15 mouse cellular contexts compared by ENCODE assay signal in the genomic region with DNA sequence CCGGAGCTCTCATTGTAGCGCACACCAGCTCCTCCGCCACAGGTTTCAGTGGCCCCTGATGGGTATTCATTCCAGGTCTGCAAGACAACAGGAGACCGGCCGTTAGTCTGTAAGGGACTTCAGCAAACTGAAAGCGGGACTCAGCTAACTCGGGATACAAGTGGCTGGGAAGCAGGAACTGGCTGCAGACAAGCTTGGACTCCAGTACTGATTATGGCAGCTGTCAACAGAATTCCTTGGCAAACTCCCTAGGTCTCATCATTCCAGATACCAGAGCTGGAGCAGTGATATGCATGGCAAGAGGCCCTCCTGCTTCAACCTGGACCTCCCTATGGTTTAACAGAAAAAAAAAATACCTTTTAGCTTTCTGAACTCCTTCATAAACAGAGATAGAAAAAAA. TPM values are rescaled to one million over a fixed set of nuclear protein-coding genes. Genes with fewer than 3 reads are reported as not detected.
DNase-seq lines count a peak whose midpoint lies in the region; ATAC-seq and TF ChIP-seq lines count a peak whose summit lies in the region.
"Had no signal": no experiment of that assay in that cellular context is flagged by ENCODE, and none has a peak within 500 bp of the region (broad histone marks: within the 10 kb centered on the region; RNA-seq: fewer than 3 reads in every experiment).

No protein-coding gene starts in this region.

- no peak for TF ChIP-seq CTCF in forebrain, postnatal 0 days (IDR thresholded peaks at IDR 0.05; ENCODE audit: low read depth)

- peak overlapping the region; percentile 24; the same call in 1 of the 2 replicates for H3K4me2 ChIP-seq in heart, embryonic 16.5 days (ENCODE audit: low read depth, low read length)
- H3K4me2 ChIP-seq in embryonic facial prominence, embryonic 11.5 days (ENCODE audit: low read depth, low read length) = peak overlapping the region; percentile 10; the same call in 1 of the 2 replicates
- H3K4me2 ChIP-seq in forebrain, postnatal 0 days (ENCODE audit: low read depth) = peak overlapping the region; percentile 33
- peak overlapping the region; percentile 61 for H3K4me2 ChIP-seq in midbrain, embryonic 13.5 days (replicated peaks)
- H3K4me2 ChIP-seq: kidney, embryonic 15.5 days had no signal

- H3K36me3 ChIP-seq in heart, embryonic 16.5 days (ENCODE audit: control insufficient read depth, insufficient read depth) = no peaks in the 10 kb centered on the region
- H3K36me3 ChIP-seq in embryonic facial prominence, embryonic 11.5 days (replicated peaks; ENCODE audit: control insufficient read depth, insufficient read depth, low read depth, low read length) = no peaks in the 10 kb centered on the region
- no peaks in the 10 kb centered on the region for H3K36me3 ChIP-seq in forebrain, postnatal 0 days (ENCODE audit: insufficient read depth)
- H3K36me3 ChIP-seq in midbrain, embryonic 13.5 days = no peaks in the 10 kb centered on the region
- H3K36me3 ChIP-seq: kidney, embryonic 15.5 days had no signal

- H3K4me1 ChIP-seq in heart, embryonic 16.5 days (ENCODE audit: control insufficient read depth, insufficient read depth, low read length) = peaks cover 12% of the 10 kb centered on the region
- H3K4me1 ChIP-seq in embryonic facial prominence, embryonic 11.5 days (ENCODE audit: control insufficient read depth, insufficient read depth, low read length) = no peaks in the 10 kb centered on the region
- H3K4me1 ChIP-seq in forebrain, postnatal 0 days (ENCODE audit: insufficient read depth) = peaks cover 19% of the 10 kb centered on the region
- peaks cover 68% of the 10 kb centered on the region for H3K4me1 ChIP-seq in midbrain, embryonic 13.5 days (replicated peaks)

- no peak for DNase-seq in heart, postnatal 4 days
- no peak for DNase-seq in embryonic facial prominence, embryonic 11.5 days (ENCODE audit: low spot score)
- no peak for DNase-seq in forebrain, postnatal 0 days
- DNase-seq in left cerebral cortex, adult 11 months (ENCODE audit: low spot score) = no peak
- no peak for DNase-seq in T-cell, adult 2 months (ENCODE audit: low spot score)
- DNase-seq: cerebellum, postnatal 25 days had no signal

- whole genome bisulfite sequencing in heart, embryonic 16.5 days = 28% methylated on average over 7 of the region's 7 CpGs
- WGBS in embryonic facial prominence, embryonic 11.5 days = 74% methylated on average over 7 of the region's 7 CpGs
- 49% methylated on average over 7 of the region's 7 CpGs for WGBS in forebrain, postnatal 0 days
- 65% methylated on average over 7 of the region's 7 CpGs for WGBS in midbrain, embryonic 13.5 days

- 0 out of 2 replicates have a peak, but pooled peaks have one; percentile 39 for ATAC-seq in heart, embryonic 16.5 days (replicated peaks; ENCODE audit: extremely low read depth, insufficient read depth, low FRiP score)
- no peak for ATAC-seq in embryonic facial prominence, embryonic 11.5 days (replicated peaks; ENCODE audit: insufficient number of reproducible peaks, low FRiP score, low TSS enrichment, low read depth)
- no peak for ATAC-seq in forebrain, postnatal 0 days
- ATAC-seq in midbrain, embryonic 13.5 days = no peak
- ATAC-seq: CD4-positive, CD25-positive, alpha-beta regulatory T cell, adult 4 months had no signal

- peak overlapping the region; percentile 44; the same call in 1 of the 2 replicates for H3K9ac ChIP-seq in heart, embryonic 16.5 days (ENCODE audit: low read length)
- no peak overlapping the region for H3K9ac ChIP-seq in embryonic facial prominence, embryonic 11.5 days (replicated peaks; ENCODE audit: low read length)
- H3K9ac ChIP-seq in forebrain, postnatal 0 days = no peak overlapping the region
- H3K9ac ChIP-seq in midbrain, embryonic 13.5 days (replicated peaks) = peak overlapping the region; percentile 64
- H3K9ac ChIP-seq: kidney, embryonic 15.5 days; liver, embryonic 14.5 days had no signal

- H3K4me3 ChIP-seq in heart, embryonic 16.5 days (ENCODE audit: low read length) = no peak overlapping the region
- H3K4me3 ChIP-seq in embryonic facial prominence, embryonic 11.5 days (ENCODE audit: low read depth, low read length) = no peak overlapping the region
- no peak overlapping the region for H3K4me3 ChIP-seq in forebrain, postnatal 0 days (ENCODE audit: low read depth, low read length)
- peak overlapping the region; percentile 35 for H3K4me3 ChIP-seq in midbrain, embryonic 13.5 days (replicated peaks)
- H3K4me3 ChIP-seq: kidney, embryonic 15.5 days had no signal

- H3K27me3 ChIP-seq in heart, embryonic 16.5 days (ENCODE audit: control insufficient read depth, insufficient read depth, low read length) = peaks cover 5% of the 10 kb centered on the region
- no peaks in the 10 kb centered on the region for H3K27me3 ChIP-seq in embryonic facial prominence, embryonic 11.5 days (ENCODE audit: control insufficient read depth, insufficient read depth, low read length)
- no peaks in the 10 kb centered on the region for H3K27me3 ChIP-seq in forebrain, postnatal 0 days (ENCODE audit: insufficient read depth, low read length)
- peaks cover 4% of the 10 kb centered on the region; the same call in 1 of the 2 replicates for H3K27me3 ChIP-seq in midbrain, embryonic 13.5 days

- peak overlapping the region; percentile 33 for H3K27ac ChIP-seq in heart, embryonic 16.5 days (ENCODE audit: low read length)
- H3K27ac ChIP-seq in embryonic facial prominence, embryonic 11.5 days (replicated peaks; ENCODE audit: low read depth, low read length) = 0 out of 2 replicates have a peak overlapping the region, but pooled peaks have one; percentile 28
- peak overlapping the region; percentile 67; the same call in 1 of the 2 replicates for H3K27ac ChIP-seq in forebrain, postnatal 0 days (ENCODE audit: low read depth, low read length)
- peak overlapping the region; percentile 95 for H3K27ac ChIP-seq in midbrain, embryonic 13.5 days
- H3K27ac ChIP-seq: kidney, embryonic 15.5 days; liver, embryonic 14.5 days had no signal

- no peaks in the 10 kb centered on the region for H3K9me3 ChIP-seq in heart, embryonic 16.5 days (replicated peaks; ENCODE audit: control insufficient read depth, low read length)
- no peaks in the 10 kb centered on the region for H3K9me3 ChIP-seq in embryonic facial prominence, embryonic 11.5 days (replicated peaks; ENCODE audit: control insufficient read depth, low read length)
- no peaks in the 10 kb centered on the region for H3K9me3 ChIP-seq in forebrain, postnatal 0 days (ENCODE audit: low read length)
- no peaks in the 10 kb centered on the region for H3K9me3 ChIP-seq in midbrain, embryonic 13.5 days
- H3K9me3 ChIP-seq: kidney, embryonic 15.5 days had no signal

RNA-seq across cellular contexts. Expression of a gene that starts 2.8 kb away (rescaled TPM):
- polyA plus RNA-seq in heart, embryonic 16.5 days (2015; fragmentation: Nextera tagmentation; extraction: Ambion mirVana) = 0.17 TPM in 1 of 2 replicates, not detected in the other
- total RNA-seq in heart, postnatal 4 days (2021) = not detected
- polyA plus RNA-seq in embryonic facial prominence, embryonic 11.5 days (2014; fragmentation: Nextera tagmentation; extraction: Ambion mirVana) = not detected in 2 replicates
- not detected in 2 replicates for total RNA-seq in forebrain, postnatal 0 days (2014; rRNA removed)
- polyA plus RNA-seq in forebrain, postnatal 0 days (2015; fragmentation: Nextera tagmentation; extraction: Ambion mirVana) = 0.11 TPM in 1 of 2 replicates, not detected in the other
- polyA plus RNA-seq in midbrain, embryonic 13.5 days (2015; fragmentation: Nextera tagmentation; extraction: Ambion mirVana) = 0.09 TPM in 1 of 2 replicates, not detected in the other
- total RNA-seq: gastrocnemius, postnatal 4 days; left cerebral cortex, adult 18-20 months; megakaryocyte-erythroid progenitor cell, adult 5-6 weeks had no signal
- polyA plus RNA-seq: CD4-positive, CD25-positive, alpha-beta regulatory T cell, adult 4 months; kidney, embryonic 15.5 days; liver, embryonic 14.5 days; urinary bladder, adult 2 months had no signal

RNA-seq across cellular contexts. Expression of a gene that starts 20.1 kb away (rescaled TPM):
- 16.3 and 22.7 TPM in 2 replicates for polyA plus RNA-seq in heart, embryonic 16.5 days (2015; fragmentation: Nextera tagmentation; extraction: Ambion mirVana)
- total RNA-seq in heart, postnatal 4 days (2021) = 10 to 100 TPM; 29.8 to 36.0 TPM
- polyA plus RNA-seq in embryonic facial prominence, embryonic 11.5 days (2014; fragmentation: Nextera tagmentation; extraction: Ambion mirVana) = 9.3 and 11.6 TPM in 2 replicates
- 27.5 and 35.5 TPM in 2 replicates for total RNA-seq in forebrain, postnatal 0 days (2014; rRNA removed)
- polyA plus RNA-seq in forebrain, postnatal 0 days (2015; fragmentation: Nextera tagmentation; extraction: Ambion mirVana) = 16.4 and 17.9 TPM in 2 replicates
- polyA plus RNA-seq in midbrain, embryonic 13.5 days (2015; fragmentation: Nextera tagmentation; extraction: Ambion mirVana) = 10.1 and 11.9 TPM in 2 replicates

RNA-seq across cellular contexts. Expression of a gene that starts 33.6 kb away (rescaled TPM):
- 65.9 and 69.9 TPM in 2 replicates for polyA plus RNA-seq in heart, embryonic 16.5 days (2015; fragmentation: Nextera tagmentation; extraction: Ambion mirVana)
- total RNA-seq in heart, postnatal 4 days (2021) = 10 to 100 TPM; 30.8 to 32.9 TPM
- polyA plus RNA-seq in embryonic facial prominence, embryonic 11.5 days (2014; fragmentation: Nextera tagmentation; extraction: Ambion mirVana) = 83.6 and 102 TPM in 2 replicates
- total RNA-seq in forebrain, postnatal 0 days (2014; rRNA removed) = 74.9 and 82.4 TPM in 2 replicates
- 66.7 and 67.2 TPM in 2 replicates for polyA plus RNA-seq in forebrain, postnatal 0 days (2015; fragmentation: Nextera tagmentation; extraction: Ambion mirVana)
- polyA plus RNA-seq in midbrain, embryonic 13.5 days (2015; fragmentation: Nextera tagmentation; extraction: Ambion mirVana) = 100 and 115 TPM in 2 replicates

RNA-seq across cellular contexts. Expression of a gene that starts 33.7 kb away (rescaled TPM):
- 295 and 343 TPM in 2 replicates for polyA plus RNA-seq in heart, embryonic 16.5 days (2015; fragmentation: Nextera tagmentation; extraction: Ambion mirVana)
- 100 to 1,000 TPM; 130 to 137 TPM for total RNA-seq in heart, postnatal 4 days (2021)
- polyA plus RNA-seq in embryonic facial prominence, embryonic 11.5 days (2014; fragmentation: Nextera tagmentation; extraction: Ambion mirVana) = 1,220 and 1,409 TPM in 2 replicates
- 171 and 209 TPM in 2 replicates for total RNA-seq in forebrain, postnatal 0 days (2014; rRNA removed)
- 428 and 477 TPM in 2 replicates for polyA plus RNA-seq in forebrain, postnatal 0 days (2015; fragmentation: Nextera tagmentation; extraction: Ambion mirVana)
- polyA plus RNA-seq in midbrain, embryonic 13.5 days (2015; fragmentation: Nextera tagmentation; extraction: Ambion mirVana) = 519 and 564 TPM in 2 replicates

RNA-seq across cellular contexts. Expression of a gene that starts 43.3 kb away (rescaled TPM):
- 3.2 TPM in 1 of 2 replicates, not detected in the other for polyA plus RNA-seq in heart, embryonic 16.5 days (2015; fragmentation: Nextera tagmentation; extraction: Ambion mirVana)
- not detected for total RNA-seq in heart, postnatal 4 days (2021)
- 0.94 and 2.7 TPM in 2 replicates for polyA plus RNA-seq in embryonic facial prominence, embryonic 11.5 days (2014; fragmentation: Nextera tagmentation; extraction: Ambion mirVana)
- total RNA-seq in forebrain, postnatal 0 days (2014; rRNA removed) = not detected in 2 replicates
- 1.3 and 3.1 TPM in 2 replicates for polyA plus RNA-seq in forebrain, postnatal 0 days (2015; fragmentation: Nextera tagmentation; extraction: Ambion mirVana)
- polyA plus RNA-seq in midbrain, embryonic 13.5 days (2015; fragmentation: Nextera tagmentation; extraction: Ambion mirVana) = not detected in 2 replicates
- total RNA-seq: gastrocnemius, postnatal 4 days; left cerebral cortex, adult 18-20 months had no signal
- polyA plus RNA-seq: CD4-positive, CD25-positive, alpha-beta regulatory T cell, adult 4 months; urinary bladder, adult 2 months had no signal

Comparison
In these comparisons a context has a peak if more than half of its experiments do, and no peak if none do; other contexts are left out.
1. H3K27ac ChIP-seq: peak in every context shown above with its lines; median percentile 95 in midbrain, embryonic 13.5 days; 67 in forebrain, postnatal 0 days; 33 in heart, embryonic 16.5 days; 28 in embryonic facial prominence, embryonic 11.5 days.
2. H3K4me2 ChIP-seq: peak in every context shown above with its lines; median percentile 61 in midbrain, embryonic 13.5 days; 33 in forebrain, postnatal 0 days; 24 in heart, embryonic 16.5 days; 10 in embryonic facial prominence, embryonic 11.5 days.
3. H3K9ac ChIP-seq: peak in heart, embryonic 16.5 days (single experiment) and midbrain, embryonic 13.5 days (single experiment); none in embryonic facial prominence, embryonic 11.5 days (single experiment) and forebrain, postnatal 0 days (single experiment).